Mouse (Mus musculus) MEL (cell line): ENCODE measurements around the gene Natd1. TPM values are rescaled to one million over a fixed set of nuclear protein-coding genes. Genes with fewer than 3 reads are reported as not detected.

Source experiments
- DNase-seq: peaks from one replicate; pipeline ENCODE4 v3.0.0; 2011; ENCODE audit warnings: low read depth, low spot score
- H3K27ac ChIP-seq: 2 replicates; pipeline ENCODE4 v1.5.1; 2012; ENCODE audit warnings: low read depth, mild to moderate bottlenecking, control low read depth, low read length, moderate library complexity; ENCODE audit not compliant: control insufficient read depth
- H3K27me3 ChIP-seq, 2 experiments: fragments of 150-350 bp in 1 of 2; sonication (generic) in 1 of 2; 2 replicates each; pipeline ENCODE4 v1.6.1; 2012; ENCODE audit warnings: low read length in 2 of 2, mild to moderate bottlenecking in 2 of 2, improper control_type of control experiment in 1 of 2, moderate library complexity in 1 of 2; ENCODE audit not compliant: insufficient read depth in 2 of 2, control insufficient read depth in 1 of 2
- H3K36me3 ChIP-seq, 2 experiments: 2 replicates each; pipeline ENCODE4 v1.6.1; 2012 to 2014; ENCODE audit warnings: low read length in 2 of 2, improper control_type of control experiment in 1 of 2, inconsistent platforms in 1 of 2, mild to moderate bottlenecking in 1 of 2; ENCODE audit not compliant: insufficient read depth in 2 of 2, control insufficient read depth in 1 of 2
- H3K4me1 ChIP-seq, 2 experiments: fragments of 150-350 bp in 1 of 2; sonication (generic) in 1 of 2; 2 replicates each; pipeline ENCODE4 v1.6.1; 2012; ENCODE audit warnings: low read length in 2 of 2, improper control_type of control experiment in 1 of 2, mild to moderate bottlenecking in 1 of 2; ENCODE audit not compliant: insufficient read depth in 2 of 2, control insufficient read depth in 1 of 2
- H3K4me3 ChIP-seq, 2 experiments: fragments of 150-350 bp in 1 of 2; sonication (generic) in 1 of 2; 2 replicates each; pipeline ENCODE4 v1.5.1; 2012; ENCODE audit warnings: low read depth in 2 of 2, low read length in 2 of 2, mild to moderate bottlenecking in 2 of 2, moderate library complexity in 2 of 2, control low read depth in 1 of 2, improper control_type of control experiment in 1 of 2; ENCODE audit not compliant: control insufficient read depth in 1 of 2, insufficient read depth in 1 of 2
- H3K79me2 ChIP-seq: 2 replicates; pipeline ENCODE4 v1.6.1; 2012; ENCODE audit warnings: mild to moderate bottlenecking, low read length, moderate library complexity; ENCODE audit not compliant: control insufficient read depth, poor library complexity, insufficient read depth
- H3K9ac ChIP-seq: 2 replicates; pipeline ENCODE4 v1.6.1; 2012; ENCODE audit warnings: low read depth, mild to moderate bottlenecking, control low read depth, low read length, moderate library complexity; ENCODE audit not compliant: control insufficient read depth, poor library complexity, severe bottlenecking
- H3K9me3 ChIP-seq: fragments of 150-350 bp; sonication (generic); replicated peaks from 2 replicates; pipeline ENCODE4 v1.6.1; 2012; ENCODE audit warnings: mild to moderate bottlenecking, low read length, improper control_type of control experiment, moderate library complexity; ENCODE audit not compliant: insufficient read depth
- CHD1 ChIP-seq: IDR thresholded peaks from 2 replicates; pipeline ENCODE4 v1.6.1; 2012; ENCODE audit warnings: low read depth, mild to moderate bottlenecking, inconsistent platforms, low read length, improper control_type of control experiment
- CHD2 ChIP-seq: IDR thresholded peaks from 2 replicates; pipeline ENCODE4 v1.6.1; 2011; ENCODE audit warnings: low read length, improper control_type of control experiment
- E2F4 ChIP-seq: IDR thresholded peaks from 2 replicates; pipeline ENCODE4 v1.6.1; 2011; ENCODE audit warnings: low read depth, low read length, improper control_type of control experiment, borderline replicate concordance
- ELF1 ChIP-seq: IDR thresholded peaks from 2 replicates; pipeline ENCODE4 v1.6.1; 2014; ENCODE audit warnings: low read depth, mild to moderate bottlenecking, inconsistent platforms, low read length, improper control_type of control experiment, moderate library complexity
- EP300 ChIP-seq, 2 experiments: IDR thresholded peaks; 2 replicates each; pipeline ENCODE4 v1.6.1; 2011; ENCODE audit warnings: improper control_type of control experiment in 2 of 2, low read length in 2 of 2, low read depth in 1 of 2, mild to moderate bottlenecking in 1 of 2
- GABPA ChIP-seq: IDR thresholded peaks from 2 replicates; pipeline ENCODE4 v1.6.1; 2012; ENCODE audit warnings: low read depth, mild to moderate bottlenecking, inconsistent platforms, low read length, improper control_type of control experiment, moderate library complexity
- JUND ChIP-seq: IDR thresholded peaks from 2 replicates; pipeline ENCODE4 v1.6.1; 2011; ENCODE audit warnings: low read depth, mild to moderate bottlenecking, improper control_type of control experiment, low read length
- MAFK ChIP-seq: IDR thresholded peaks from 2 replicates; pipeline ENCODE4 v1.6.1; 2011; ENCODE audit warnings: low read depth, mild to moderate bottlenecking, low read length, improper control_type of control experiment, borderline replicate concordance
- MXI1 ChIP-seq: IDR thresholded peaks from 2 replicates; pipeline ENCODE4 v1.6.1; 2011; ENCODE audit warnings: mild to moderate bottlenecking, low read depth, low read length, improper control_type of control experiment
- MYB ChIP-seq: IDR thresholded peaks from 2 replicates; pipeline ENCODE4 v1.6.1; 2011; ENCODE audit warnings: mild to moderate bottlenecking, low read depth, low read length, improper control_type of control experiment
- MYC ChIP-seq: IDR thresholded peaks from 2 replicates; pipeline ENCODE4 v1.6.1; 2011; ENCODE audit warnings: low read depth, mild to moderate bottlenecking, low read length, improper control_type of control experiment, moderate library complexity
- RCOR1 ChIP-seq: IDR thresholded peaks from 2 replicates; pipeline ENCODE4 v1.6.1; 2012; ENCODE audit warnings: low read depth, mild to moderate bottlenecking, inconsistent platforms, low read length, improper control_type of control experiment
- SIN3A ChIP-seq: IDR thresholded peaks from 2 replicates; pipeline ENCODE4 v1.6.1; 2012; ENCODE audit warnings: low read length, improper control_type of control experiment, inconsistent platforms
- TBP ChIP-seq: IDR thresholded peaks from 2 replicates; pipeline ENCODE4 v1.8.0; 2011; ENCODE audit warnings: low read depth, low read length, improper control_type of control experiment
- USF1 ChIP-seq: IDR thresholded peaks from 2 replicates; pipeline ENCODE4 v1.6.1; 2014; ENCODE audit warnings: low read depth, mild to moderate bottlenecking, inconsistent platforms, low read length, improper control_type of control experiment, moderate library complexity
- USF2 ChIP-seq, 2 experiments: IDR thresholded peaks; 2 replicates each; pipeline ENCODE4 v1.6.1; 2011 to 2012; ENCODE audit warnings: improper control_type of control experiment in 2 of 2, low read length in 2 of 2, borderline replicate concordance in 1 of 2, inconsistent platforms in 1 of 2, low read depth in 1 of 2, mild to moderate bottlenecking in 1 of 2; ENCODE audit not compliant: insufficient read depth in 1 of 2
- ZKSCAN1 ChIP-seq: IDR thresholded peaks from 2 replicates; pipeline ENCODE4 v1.6.1; 2012; ENCODE audit warnings: low read depth, mild to moderate bottlenecking, inconsistent platforms, low read length, improper control_type of control experiment, moderate library complexity
- ZNF384 ChIP-seq: IDR thresholded peaks from 2 replicates; pipeline ENCODE4 v1.6.1; 2012; ENCODE audit warnings: low read depth, mild to moderate bottlenecking, inconsistent platforms, low read length, improper control_type of control experiment
- polyA plus RNA-seq, 2 experiments: library from polyadenylated mRNA; stranded (reverse) in 1 of 2; unstranded in 1 of 2; fragments of >175 nt in 1 of 2; fragments of >200 nt in 1 of 2; gene quantifications; 2 replicates each; pipeline versions ENCODE4 v1.2.1 to v1.2.4; 2012; ENCODE audit warnings: low replicate concordance in 2 of 2, low read depth in 1 of 2; ENCODE audit not compliant: insufficient read length in 2 of 2, insufficient read depth in 1 of 2, missing spikeins in 1 of 2
- total RNA-seq: library from RNA; depleted of rRNA; stranded (reverse); fragments of 300-350 nt; gene quantifications from 2 replicates; pipeline ENCODE4 v1.2.3, GENCODE M21; 2012

The Natd1 gene
- total and polyA plus RNA-seq, 3 experiments: 3.0 to 10.9 TPM; not detected in 1

- DNase-seq: no peak
- no peaks in the 10 kb centered on the region for H3K27me3 ChIP-seq
Observed at GRCm38 (mm10) chr11:60906449-60906848, 8.1 kb downstream of the Natd1 start.

GRCm38 (mm10) chr11:60905407-60906120 lies 9.0 kb downstream of the Natd1 start:
- TF ChIP-seq MXI1 (no peak), GABPA (no peak), ZNF384 (no peak), ELF1 (no peak), CHD2 (no peak), CHD1 (no peak), JUND (no peak), MYB (no peak)
- H3K9me3 ChIP-seq: no peaks in the 10 kb centered on the region
- no peak overlapping the region for H3K9ac ChIP-seq
- no peaks in the 10 kb centered on the region for H3K79me2 ChIP-seq
- no peak overlapping the region for H3K4me3 ChIP-seq
- no peak for DNase-seq
- no peaks in the 10 kb centered on the region for H3K4me1 ChIP-seq
- H3K36me3 ChIP-seq: no peaks in the 10 kb centered on the region
- no peak overlapping the region for H3K27ac ChIP-seq
- no peaks in the 10 kb centered on the region for H3K27me3 ChIP-seq

More at GRCm38 (mm10) chr11:60906449-60906848, 8.1 kb downstream of the Natd1 start:
- Histone ChIP-seq H3K4me1 (peaks cover 0 to 2% of the 10 kb centered on the region in 2 experiments; a peak in 1 of 4 replicates), H3K27ac (no peak overlapping the region), H3K9me3 (no peaks in the 10 kb centered on the region), H3K4me3 (no peak overlapping the region), H3K79me2 (no peaks in the 10 kb centered on the region), H3K36me3 (no peaks in the 10 kb centered on the region)
- TF ChIP-seq E2F4 (no peak), USF1 (no peak), USF2 (IDR thresholded peaks at IDR 0.05; ENCODE audit: borderline replicate concordance in 1 of 2, insufficient read depth in 1 of 2, low read depth in 1 of 2, low read length in 2 of 2) (no peak), MAFK (no peak), TBP (no peak), ZNF384 (no peak), RCOR1 (no peak), SIN3A (no peak), GABPA (no peak), EP300 (IDR thresholded peaks at IDR 0.05; ENCODE audit: low read depth in 1 of 2, low read length in 2 of 2) (no peak), ZKSCAN1 (no peak), MYC (no peak)
- TF ChIP-seq, all 39 proteins: peak for 0
- H3K9ac ChIP-seq: no peak overlapping the region
